Mouse (Mus musculus): ENCODE data around the gene 4930519P11Rik. TPM values are rescaled to one million over a fixed set of nuclear protein-coding genes. Genes with fewer than 3 reads are reported as not detected.

Gene 4930519P11Rik
- total RNA-seq, 2 experiments from 2014 or later = not detected

- peak; percentile 81; the same call in 1 of the 2 replicates for ATAC-seq (replicated peaks; ENCODE audit: low FRiP score, low TSS enrichment, poor library complexity, severe bottlenecking)
These were observed 20.2 kb downstream of the 4930519P11Rik start for GRCm38 (mm10) chr2:154593025-154593424.

DNA sequence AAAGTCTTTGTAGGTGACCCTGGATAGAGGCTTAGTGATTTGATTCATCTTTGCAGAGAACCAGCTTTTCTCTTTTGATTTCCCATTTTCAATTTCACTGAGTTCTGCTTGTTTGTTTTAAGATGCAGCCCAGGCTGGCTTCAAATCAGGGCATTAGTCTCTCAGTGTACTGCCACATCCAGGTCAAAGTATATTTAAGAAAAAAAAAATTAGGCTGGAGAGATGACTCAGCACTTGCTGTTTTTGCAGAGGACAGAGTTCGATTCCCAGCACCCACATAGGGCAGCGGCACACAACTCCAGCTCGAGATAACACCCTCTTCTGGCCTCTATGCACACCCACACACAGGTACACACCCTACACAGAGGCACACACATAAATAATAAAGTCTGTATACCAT lies 22.0 kb downstream of the 4930519P11Rik start:
- no peak for ATAC-seq (replicated peaks; ENCODE audit: low FRiP score, low TSS enrichment, poor library complexity, severe bottlenecking)

GRCm38 (mm10) chr2:154589051-154589450 lies 24.2 kb downstream of the 4930519P11Rik start:
- ATAC-seq (replicated peaks; ENCODE audit: low FRiP score, low TSS enrichment, poor library complexity, severe bottlenecking) = no peak

DNA sequence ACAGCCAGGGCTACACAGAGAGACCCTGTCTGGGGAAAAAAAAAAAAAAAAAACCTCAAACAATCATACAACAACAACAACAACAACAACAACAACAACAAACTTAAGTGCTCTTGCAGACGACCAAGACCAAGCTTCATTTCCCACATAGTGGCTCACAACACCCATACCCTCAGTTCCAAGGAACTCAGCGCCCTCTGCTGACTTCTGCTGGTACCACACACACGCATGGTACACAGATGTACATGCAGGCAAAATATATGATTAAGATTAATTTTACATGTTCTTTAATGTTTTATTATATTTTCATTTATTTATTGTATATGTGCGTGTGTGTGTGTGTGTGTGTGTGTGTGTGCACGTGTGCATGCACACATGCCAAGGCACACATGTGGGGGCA lies 26.8 kb downstream of the 4930519P11Rik start:
- no peak for ATAC-seq (replicated peaks; ENCODE audit: low FRiP score, low TSS enrichment, poor library complexity, severe bottlenecking)

- ATAC-seq (replicated peaks; ENCODE audit: low FRiP score, low TSS enrichment, poor library complexity, severe bottlenecking) = no peak
These were observed 28.2 kb downstream of the 4930519P11Rik start for GRCm38 (mm10) chr2:154584931-154585601.

DNA sequence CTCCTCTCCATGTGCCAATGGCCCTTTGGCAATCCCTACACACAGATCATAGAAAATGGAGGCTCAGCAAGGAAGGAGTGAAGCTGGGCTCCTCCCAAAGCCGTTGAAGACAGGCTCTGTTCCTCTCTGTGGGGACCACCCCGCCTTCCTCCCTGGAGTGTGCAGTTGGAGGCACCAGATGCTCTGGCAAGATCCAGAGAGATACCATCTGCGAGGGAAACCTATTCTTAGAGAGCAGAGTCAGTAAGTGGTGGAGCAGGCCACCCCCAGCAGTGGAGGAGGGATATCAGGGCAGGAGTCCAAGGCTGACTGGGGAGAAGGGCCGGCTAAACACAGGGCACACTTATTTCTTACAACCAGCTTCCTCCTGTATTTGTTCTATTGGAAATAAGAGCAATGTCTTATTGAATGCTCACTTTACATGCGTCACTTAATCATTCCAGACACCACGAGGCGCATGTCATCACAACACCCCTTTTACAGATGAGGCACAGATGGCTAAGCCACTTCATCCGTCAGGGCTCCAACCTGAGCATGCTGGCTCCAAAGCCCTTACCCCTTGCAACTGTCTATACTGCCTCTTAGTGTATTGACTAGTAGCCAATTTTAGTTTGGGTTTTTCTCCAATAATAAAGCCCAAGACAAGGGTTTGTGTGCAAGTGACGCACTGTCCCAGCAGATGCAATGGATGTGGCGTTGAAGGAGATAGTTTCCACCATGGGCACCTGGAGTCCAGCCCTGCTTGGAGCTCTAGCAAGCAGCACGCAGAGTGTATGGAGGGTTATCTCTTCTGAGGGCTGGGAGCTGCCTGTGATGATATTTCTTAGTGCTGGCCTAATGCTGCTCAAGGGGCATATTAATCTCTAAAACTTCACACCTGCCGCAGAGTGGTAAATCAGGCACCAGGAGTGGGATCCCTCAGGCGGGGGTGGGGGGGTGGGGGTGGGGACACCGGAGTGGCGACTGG lies 29.0 kb downstream of the 4930519P11Rik start:
- peak; percentile 73 for ATAC-seq (replicated peaks; ENCODE audit: low FRiP score, low TSS enrichment, poor library complexity, severe bottlenecking)

DNA sequence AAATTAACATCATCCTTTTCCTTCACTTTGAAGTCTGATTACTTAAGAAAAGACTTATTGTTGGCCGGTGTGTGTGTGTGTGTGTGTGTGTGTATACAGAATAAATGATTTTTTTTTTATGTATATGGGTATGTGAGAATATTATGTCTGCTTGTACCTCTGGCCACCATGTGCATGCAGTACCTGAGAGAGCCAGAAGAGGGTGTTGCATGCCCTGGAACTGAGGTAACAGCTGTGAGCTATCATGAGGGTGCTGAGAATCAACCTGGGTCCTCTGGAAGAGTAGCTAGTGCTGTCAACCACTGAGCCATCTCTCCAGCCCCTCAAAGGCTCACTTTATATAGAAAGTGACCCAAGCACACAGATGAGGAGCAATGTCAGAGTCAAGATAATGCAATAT lies 31.8 kb downstream of the 4930519P11Rik start:
- no peak for ATAC-seq (replicated peaks; ENCODE audit: low FRiP score, low TSS enrichment, poor library complexity, severe bottlenecking)

DNA sequence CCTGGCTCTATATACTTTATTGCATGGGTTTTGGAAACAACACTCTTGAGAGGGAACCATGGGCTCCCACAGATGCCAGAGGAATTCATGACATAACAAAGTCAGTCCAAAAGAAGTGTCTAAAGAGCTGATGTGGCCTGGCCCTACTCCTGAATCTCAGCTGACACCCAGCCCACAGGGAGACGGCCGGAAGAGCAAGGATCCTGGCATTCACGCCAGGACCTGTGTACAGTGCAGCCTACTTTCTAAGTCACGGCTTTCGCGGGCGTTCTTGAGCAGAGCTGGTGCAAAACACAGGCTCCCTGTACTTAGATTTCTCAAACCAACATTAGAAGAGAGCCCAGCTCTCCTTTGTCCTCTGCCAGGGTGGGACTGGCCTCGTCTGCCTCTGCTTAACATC lies 32.7 kb downstream of the 4930519P11Rik start:
- no peak for ATAC-seq (replicated peaks; ENCODE audit: low FRiP score, low TSS enrichment, poor library complexity, severe bottlenecking)

DNA sequence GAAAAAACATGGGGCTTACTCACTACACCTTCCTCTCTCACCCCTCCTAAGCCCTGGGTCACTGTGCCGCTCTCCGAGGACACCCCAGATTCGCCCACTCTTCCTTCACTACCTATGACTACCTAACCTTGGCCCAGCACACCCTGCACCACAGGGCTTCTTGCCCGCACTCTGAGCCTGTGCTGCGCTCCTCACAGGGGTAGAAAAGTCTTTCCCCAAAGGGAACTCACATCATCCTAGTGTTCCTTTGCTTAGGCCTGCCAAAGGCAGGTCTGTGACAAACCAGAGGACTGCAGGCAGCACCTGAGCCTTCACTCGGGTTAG lies 35.5 kb downstream of the 4930519P11Rik start:
- no peak for ATAC-seq (replicated peaks; ENCODE audit: low FRiP score, low TSS enrichment, poor library complexity, severe bottlenecking)

DNA sequence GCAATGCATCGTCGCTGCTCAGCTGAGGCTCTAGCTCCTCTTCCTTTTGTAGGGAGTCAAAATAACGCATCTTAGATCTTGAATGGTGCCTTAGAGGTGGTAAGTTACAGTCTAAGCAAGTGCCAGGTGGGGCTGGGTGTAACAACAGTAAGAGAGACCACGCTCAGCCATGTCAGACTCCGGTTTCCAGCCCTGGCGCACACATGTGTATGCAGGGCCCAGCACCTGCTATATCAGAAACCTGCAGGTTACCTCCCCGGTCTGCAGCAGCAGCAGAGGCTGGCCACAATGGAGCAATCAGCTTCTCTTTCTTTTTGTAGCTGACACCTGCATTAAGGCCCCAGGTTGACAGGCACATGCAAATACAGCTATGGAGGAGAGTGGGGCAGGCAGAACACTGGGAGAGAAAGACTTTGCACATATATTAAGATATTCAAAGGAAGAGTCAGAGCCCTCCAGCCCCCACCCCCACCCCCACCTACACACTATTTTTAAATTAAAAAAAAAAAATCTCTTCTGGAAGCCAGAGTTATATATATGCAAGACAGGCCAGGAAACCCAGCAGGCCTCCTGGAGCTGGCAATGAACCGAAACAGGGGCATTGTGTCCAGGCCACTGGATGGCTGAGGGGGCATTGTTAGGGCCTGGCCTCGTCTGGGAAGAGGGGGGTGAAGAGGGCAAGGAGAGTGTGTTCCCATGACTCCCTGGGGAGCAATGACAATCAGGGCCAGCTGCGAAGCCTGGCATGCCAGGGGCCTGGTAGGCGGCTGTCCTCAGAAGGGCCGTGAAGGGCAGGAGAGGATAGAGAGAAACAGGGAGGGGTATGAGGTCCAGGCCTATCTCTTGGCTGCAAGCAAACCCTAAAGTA lies 36.1 kb downstream of the 4930519P11Rik start:
- no peak for ATAC-seq (replicated peaks; ENCODE audit: low FRiP score, low TSS enrichment, poor library complexity, severe bottlenecking)

GRCm38 (mm10) chr2:154574271-154574670 lies 39.0 kb downstream of the 4930519P11Rik start:
- ATAC-seq (replicated peaks; ENCODE audit: low FRiP score, low TSS enrichment, poor library complexity, severe bottlenecking) = no peak

DNA sequence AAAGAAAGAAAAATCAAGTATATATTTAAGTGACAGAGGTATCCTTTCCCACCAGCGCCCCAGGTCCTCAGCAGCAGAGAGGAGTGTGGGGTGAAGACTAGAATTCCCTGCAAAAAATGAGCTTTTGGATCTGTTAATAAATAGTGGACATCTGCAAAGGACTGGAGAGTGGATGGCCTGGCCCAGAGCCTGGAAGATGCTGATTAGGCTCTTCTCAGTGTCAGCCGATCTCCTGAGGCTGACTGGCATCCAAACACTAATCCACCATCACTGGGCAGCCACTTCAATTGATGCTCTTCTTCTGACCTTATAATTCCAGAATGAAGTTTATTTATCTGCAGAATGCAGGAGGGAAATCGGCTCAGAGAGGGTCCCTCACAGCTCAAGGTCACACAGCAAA lies 40.2 kb downstream of the 4930519P11Rik start:
- no peak for ATAC-seq (replicated peaks; ENCODE audit: low FRiP score, low TSS enrichment, poor library complexity, severe bottlenecking)

DNA sequence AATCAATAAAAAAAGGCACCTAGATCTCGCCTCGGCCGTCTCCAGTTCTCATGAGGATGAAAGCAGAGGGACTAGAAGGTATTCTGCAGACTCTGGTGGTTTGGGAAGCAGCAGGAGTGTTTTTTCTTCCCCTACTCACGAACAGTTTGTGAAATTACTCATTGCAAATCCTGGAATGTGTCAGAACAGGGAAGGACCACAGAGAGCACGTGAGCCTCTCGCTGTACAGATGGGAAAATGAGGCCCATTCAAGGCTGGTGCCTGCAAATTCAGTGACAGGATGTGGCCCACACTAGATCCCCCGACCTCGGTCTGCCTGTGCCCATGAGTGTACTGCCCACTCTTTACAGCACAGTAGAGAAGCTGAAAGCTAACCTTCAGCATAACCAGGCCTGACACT lies 41.3 kb downstream of the 4930519P11Rik start:
- ATAC-seq (replicated peaks; ENCODE audit: low FRiP score, low TSS enrichment, poor library complexity, severe bottlenecking) = no peak

GRCm38 (mm10) chr2:154571266-154571665 lies 42.0 kb downstream of the 4930519P11Rik start:
- no peak for ATAC-seq (replicated peaks; ENCODE audit: low FRiP score, low TSS enrichment, poor library complexity, severe bottlenecking)

GRCm38 (mm10) chr2:154570666-154571065 lies 42.6 kb downstream of the 4930519P11Rik start:
- no peak for ATAC-seq (replicated peaks; ENCODE audit: low FRiP score, low TSS enrichment, poor library complexity, severe bottlenecking)

GRCm38 (mm10) chr2:154569836-154570286 lies 43.4 kb downstream of the 4930519P11Rik start, which contains the start of gene E2f1:
Gene E2f1, minus strand, starts transcription at chr2:154569892.
- ATAC-seq (replicated peaks; ENCODE audit: low FRiP score, low TSS enrichment, poor library complexity, severe bottlenecking) = peak; percentile 85

DNA sequence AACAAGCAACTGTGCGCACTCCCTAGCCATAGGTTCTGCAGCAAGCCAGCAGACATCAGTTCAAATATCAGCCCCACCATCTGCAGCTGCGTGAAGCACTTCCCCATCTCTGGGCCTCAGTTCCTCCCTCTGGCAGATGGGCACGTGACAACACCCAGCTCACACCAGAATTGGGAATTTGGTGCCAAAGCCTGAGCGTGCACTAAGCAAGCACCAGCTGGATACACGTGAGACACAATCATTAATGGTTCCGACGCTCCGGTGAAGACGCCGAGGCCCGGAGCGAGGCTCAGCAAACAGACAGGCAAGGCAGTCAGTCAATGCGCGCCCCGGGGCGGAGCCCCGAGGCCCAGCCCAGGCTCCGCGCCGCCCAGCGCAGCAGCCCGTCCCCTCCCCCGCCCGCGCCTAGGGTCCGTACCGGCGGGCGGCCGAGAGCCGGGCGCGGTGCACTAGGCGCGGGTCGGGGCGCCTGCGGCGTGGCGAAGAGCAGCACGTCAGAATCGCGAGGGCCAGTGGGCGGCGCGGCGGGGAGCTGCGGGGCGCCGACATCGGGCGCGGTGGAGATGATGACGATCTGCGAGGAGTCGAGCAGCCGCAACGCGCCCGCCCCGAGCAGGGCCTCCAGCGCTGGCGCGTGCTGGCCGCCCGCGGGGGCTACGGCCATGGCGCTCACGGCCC lies 44.0 kb downstream of the 4930519P11Rik start:
- ATAC-seq (replicated peaks; ENCODE audit: low FRiP score, low TSS enrichment, poor library complexity, severe bottlenecking) = peak; percentile 57

DNA sequence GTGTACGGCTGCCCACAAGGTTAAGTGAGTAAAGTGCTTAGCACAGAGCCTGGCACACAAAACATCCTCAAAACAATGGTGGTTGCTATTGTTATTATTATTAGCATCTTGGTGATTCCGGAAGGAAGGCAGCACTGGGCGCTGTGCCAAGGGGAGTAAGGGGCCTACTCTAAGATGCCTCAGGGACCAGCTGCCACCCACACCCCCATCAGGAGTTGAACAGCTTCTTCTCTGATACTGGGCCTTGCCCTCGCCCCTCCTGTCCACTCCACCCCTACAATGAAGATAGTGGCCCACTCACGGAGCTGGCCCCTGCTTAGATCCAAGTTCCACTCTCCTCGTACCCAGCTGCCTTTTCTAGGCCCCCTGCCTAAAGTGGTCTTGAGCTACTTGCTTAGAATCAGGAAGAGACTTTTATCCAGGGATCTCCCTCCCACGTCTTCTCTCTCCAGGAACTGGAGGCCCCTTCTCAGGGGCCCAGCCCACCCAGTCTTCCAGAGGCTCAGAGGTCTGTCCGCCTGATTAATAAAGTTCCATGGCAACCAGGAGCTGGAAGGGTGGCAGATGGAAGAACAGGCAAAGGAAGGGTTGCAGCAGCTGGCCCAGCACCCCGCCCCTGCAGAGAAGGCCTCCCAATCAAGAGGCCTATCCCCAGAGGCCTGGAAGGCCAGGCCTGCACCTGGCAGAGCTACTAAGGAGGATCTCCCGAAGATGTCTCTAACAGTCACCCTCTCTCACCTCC lies 44.7 kb downstream of the 4930519P11Rik start:
- peak; percentile 45 for ATAC-seq (replicated peaks; ENCODE audit: low FRiP score, low TSS enrichment, poor library complexity, severe bottlenecking)

All from megakaryocyte-erythroid progenitor cell, adult 5-6 weeks (primary cell).